Mouse (Mus musculus): ENCODE results near the gene Ap1g1.
"Not testable (repeated sequence)": the region's sequence is repeated elsewhere in the genome, so short reads cannot be mapped to it uniquely, and the experiment has no call there.

Gene Ap1g1

GRCm38 (mm10) chr8:109865536-109865935 lies 87.2 kb downstream of the Ap1g1 start:
- peak; percentile 37 to 51 for DNase-seq (ENCODE audit: low spot score in 2 of 2)

GRCm38 (mm10) chr8:109866690-109867089 lies 88.3 kb downstream of the Ap1g1 start:
- DNase-seq (ENCODE audit: low spot score in 2 of 2) = no peak

- DNase-seq (ENCODE audit: low spot score in 2 of 2) = peak; percentile 88 to 90
Observed at GRCm38 (mm10) chr8:109868003-109868679, 89.8 kb downstream of the Ap1g1 start, which contains the start of gene Phlpp2. Gene Phlpp2 (plus strand): TSS chr8:109868542.

GRCm38 (mm10) chr8:109868680-109869361 lies 90.5 kb downstream of the Ap1g1 start:
- peak; percentile 52 to 65 for DNase-seq (ENCODE audit: low spot score in 2 of 2)

- no peak for DNase-seq (ENCODE audit: low spot score in 2 of 2)
Observed at GRCm38 (mm10) chr8:109871056-109871455, 92.7 kb downstream of the Ap1g1 start.

- not testable (repeated sequence) for DNase-seq (ENCODE audit: low spot score in 2 of 2)
Observed at GRCm38 (mm10) chr8:109873800-109874199, 95.4 kb downstream of the Ap1g1 start.

- no peak for DNase-seq (ENCODE audit: low spot score in 2 of 2)
Observed at GRCm38 (mm10) chr8:109880012-109880662, 101.8 kb downstream of the Ap1g1 start.

- DNase-seq (ENCODE audit: low spot score in 2 of 2) = no peak
Observed at GRCm38 (mm10) chr8:109885294-109885693, 106.9 kb downstream of the Ap1g1 start.

- DNase-seq (ENCODE audit: low spot score in 2 of 2) = no peak
Observed at GRCm38 (mm10) chr8:109889211-109889610, 110.9 kb downstream of the Ap1g1 start.

- no peak for DNase-seq (ENCODE audit: low spot score in 2 of 2)
Observed at GRCm38 (mm10) chr8:109890794-109891585, 112.6 kb downstream of the Ap1g1 start.

- no peak for DNase-seq (ENCODE audit: low spot score in 2 of 2)
Observed at GRCm38 (mm10) chr8:109894636-109895035, 116.3 kb downstream of the Ap1g1 start.

GRCm38 (mm10) chr8:109895355-109895754 lies 117.0 kb downstream of the Ap1g1 start:
- no peak for DNase-seq (ENCODE audit: low spot score in 2 of 2)

GRCm38 (mm10) chr8:109902379-109902778 lies 124.0 kb downstream of the Ap1g1 start:
- DNase-seq (ENCODE audit: low spot score in 2 of 2) = no peak

- peak; percentile 22 to 43 for DNase-seq (ENCODE audit: low spot score in 2 of 2)
Observed at GRCm38 (mm10) chr8:109903909-109904469, 125.6 kb downstream of the Ap1g1 start.

- no peak for DNase-seq (ENCODE audit: low spot score in 2 of 2)
Observed at GRCm38 (mm10) chr8:109904928-109905668, 126.7 kb downstream of the Ap1g1 start.

GRCm38 (mm10) chr8:109906907-109907306 lies 128.6 kb downstream of the Ap1g1 start:
- DNase-seq (ENCODE audit: low spot score in 2 of 2) = no peak

- DNase-seq (ENCODE audit: low spot score in 2 of 2) = no peak
Observed at GRCm38 (mm10) chr8:109907376-109907775, 129.0 kb downstream of the Ap1g1 start.
